Mouse (Mus musculus) urinary bladder, postnatal 36 days (tissue): ENCODE data around the gene Dab1.
A peak's percentile ranks its signal among the peaks of the same experiment; 100 is the strongest.

Source experiments
- DNase-seq, 2 experiments: peaks; one replicate each; pipeline ENCODE4 v3.0.0; 2022; ENCODE audit warnings: low spot score in 2 of 2, mixed read lengths in 1 of 2

The Dab1 gene

GRCm38 (mm10) chr4:103699755-103700154 lies 80.6 kb downstream of the Dab1 start:
- no peak for DNase-seq

GRCm38 (mm10) chr4:103700392-103700791 lies 81.2 kb downstream of the Dab1 start:
- no peak for DNase-seq

GRCm38 (mm10) chr4:103702137-103702536 lies 83.0 kb downstream of the Dab1 start:
- DNase-seq, result no peak

GRCm38 (mm10) chr4:103704477-103704876 lies 85.3 kb downstream of the Dab1 start:
- no peak for DNase-seq

GRCm38 (mm10) chr4:103706501-103706900 lies 87.3 kb downstream of the Dab1 start:
- DNase-seq, result no peak

- no peak for DNase-seq
These were observed 88.0 kb downstream of the Dab1 start for GRCm38 (mm10) chr4:103707140-103707539.

- DNase-seq, result no peak
These were observed 92.2 kb downstream of the Dab1 start for GRCm38 (mm10) chr4:103711353-103711752.

- DNase-seq, result no peak
These were observed 94.8 kb downstream of the Dab1 start for GRCm38 (mm10) chr4:103713921-103714320.

GRCm38 (mm10) chr4:103714991-103715390 lies 95.8 kb downstream of the Dab1 start:
- DNase-seq, result no peak

GRCm38 (mm10) chr4:103715568-103715967 lies 96.4 kb downstream of the Dab1 start:
- no peak for DNase-seq

- DNase-seq, result no peak
These were observed 103.6 kb downstream of the Dab1 start for GRCm38 (mm10) chr4:103722738-103723137.

GRCm38 (mm10) chr4:103726486-103726885 lies 107.3 kb downstream of the Dab1 start:
- DNase-seq, result no peak

GRCm38 (mm10) chr4:103737185-103737584 lies 118.0 kb downstream of the Dab1 start:
- DNase-seq, result no peak

- no peak for DNase-seq
These were observed 132.2 kb downstream of the Dab1 start for GRCm38 (mm10) chr4:103751249-103751855.

GRCm38 (mm10) chr4:103754561-103754960 lies 135.4 kb downstream of the Dab1 start:
- DNase-seq, result no peak

- no peak for DNase-seq
These were observed 138.1 kb downstream of the Dab1 start for GRCm38 (mm10) chr4:103757241-103757640.

GRCm38 (mm10) chr4:103762416-103762815 lies 143.3 kb downstream of the Dab1 start:
- no peak for DNase-seq

GRCm38 (mm10) chr4:103775712-103776111 lies 156.6 kb downstream of the Dab1 start:
- no peak for DNase-seq

GRCm38 (mm10) chr4:103781398-103781797 lies 162.2 kb downstream of the Dab1 start:
- peak; percentile 18 to 34 for DNase-seq

- DNase-seq, result no peak
These were observed 164.5 kb downstream of the Dab1 start for GRCm38 (mm10) chr4:103783561-103784247.

GRCm38 (mm10) chr4:103793589-103794312 lies 174.6 kb downstream of the Dab1 start:
- no peak for DNase-seq

- DNase-seq, result no peak
These were observed 177.3 kb downstream of the Dab1 start for GRCm38 (mm10) chr4:103796416-103796815.

GRCm38 (mm10) chr4:103802439-103802838 lies 183.3 kb downstream of the Dab1 start:
- no peak for DNase-seq
